Mouse (Mus musculus) liver, embryonic 14.5 days (tissue): ENCODE results near the gene Slc5a10.

Experiments
- CTCF ChIP-seq: IDR thresholded peaks from 2 replicates; pipeline ENCODE4 v1.5.1; 2016; ENCODE audit warnings: antibody characterized with exemption, low read depth, control low read depth
- EP300 ChIP-seq: IDR thresholded peaks from 2 replicates; pipeline ENCODE4 v1.6.1; 2016; ENCODE audit warnings: antibody characterized with exemption, low read depth

DNA sequence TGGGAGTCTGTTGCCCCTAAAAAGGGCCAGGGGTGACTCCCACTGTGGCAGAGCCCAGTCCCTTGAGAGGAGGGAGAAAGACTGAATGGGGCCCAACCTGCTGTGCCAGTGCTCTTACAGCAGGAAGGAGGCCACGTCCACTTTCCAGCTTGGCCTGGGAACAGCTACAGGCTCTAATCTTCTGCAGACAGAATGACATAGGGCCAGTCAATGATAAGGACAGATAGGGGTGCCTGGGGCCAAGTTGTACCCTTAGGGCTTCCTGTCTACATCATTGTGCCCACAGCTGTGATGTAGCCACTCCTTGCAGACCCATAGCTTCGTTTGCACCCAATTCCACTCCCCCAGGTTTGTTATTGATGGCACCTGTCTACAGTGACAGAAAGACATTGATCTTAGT lies 34.5 kb downstream of the Slc5a10 start:
- TF ChIP-seq CTCF (no peak), EP300 (peak; percentile 85)
